Mouse (Mus musculus): ENCODE data around the gene Oxnad1. TPM values are rescaled to one million over a fixed set of nuclear protein-coding genes. Genes with fewer than 3 reads are reported as not detected.
"Not testable (repeated sequence)": the region's sequence is repeated elsewhere in the genome, so short reads cannot be mapped to it uniquely, and the experiment has no call there.

The Oxnad1 gene
- polyA plus RNA-seq, 1 experiment from 2014 or later: 24.7 TPM

DNA sequence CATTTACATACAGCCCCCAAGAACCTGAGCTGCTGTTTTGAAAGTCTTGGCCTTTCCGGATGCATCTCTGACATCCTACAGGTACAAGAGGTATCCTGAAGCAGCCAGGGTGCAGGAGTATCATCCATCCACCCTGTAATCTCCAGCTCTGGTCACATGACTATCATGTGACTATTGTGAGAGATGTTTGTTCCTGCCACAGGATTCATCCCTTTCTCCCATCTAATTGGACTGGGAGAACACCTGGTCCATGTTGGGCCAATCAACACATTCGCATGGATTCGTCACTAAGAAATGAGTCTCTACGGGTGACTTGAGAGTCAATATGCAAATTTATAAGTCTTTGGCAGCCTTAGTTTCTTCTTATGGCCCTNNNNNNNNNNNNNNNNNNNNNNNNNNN lies 23.8 kb upstream of the Oxnad1 start:
- no peak overlapping the region for H3K4me2 ChIP-seq (replicated peaks)
- no peaks in the 10 kb centered on the region for H3K36me3 ChIP-seq
- H3K4me1 ChIP-seq: no peaks in the 10 kb centered on the region
- no peak for ATAC-seq (ENCODE audit: insufficient number of reproducible peaks, low FRiP score, low TSS enrichment, low read depth)
- WGBS: 89% methylated on average over 4 of the region's 4 CpGs
- H3K27ac ChIP-seq (replicated peaks): no peak overlapping the region
- H3K27me3 ChIP-seq: no peaks in the 10 kb centered on the region
- H3K9me3 ChIP-seq (replicated peaks): 0 out of 2 replicates have a peak, but pooled peaks cover 4% of the 10 kb centered on the region
- H3K9ac ChIP-seq: no peak overlapping the region
- no peak overlapping the region for H3K4me3 ChIP-seq (replicated peaks)

DNA sequence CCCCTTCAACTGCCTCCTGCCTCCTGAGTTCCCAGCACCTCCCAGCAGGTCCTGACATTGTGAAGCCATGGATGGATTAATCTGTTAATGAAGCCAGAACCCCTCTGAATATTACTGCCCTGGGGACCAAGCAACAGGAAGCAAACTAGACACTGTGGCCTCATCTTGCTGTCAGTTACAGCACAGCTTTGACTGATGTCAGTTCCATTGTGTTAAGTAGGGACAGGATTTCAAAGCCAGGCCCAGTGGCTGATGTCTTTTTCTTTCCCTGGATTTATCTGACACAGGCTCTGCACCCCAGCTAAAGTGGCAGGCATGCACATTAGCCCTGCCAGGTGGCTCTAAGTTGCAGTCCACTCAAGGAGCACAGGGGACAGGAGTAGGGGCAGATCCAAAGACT lies 12.4 kb upstream of the Oxnad1 start:
- Histone ChIP-seq H3K27me3 (no peaks in the 10 kb centered on the region), H3K27ac (replicated peaks) (no peak overlapping the region), H3K4me3 (replicated peaks) (no peak overlapping the region), H3K9me3 (replicated peaks) (no peaks in the 10 kb centered on the region), H3K4me1 (no peaks in the 10 kb centered on the region), H3K36me3 (no peaks in the 10 kb centered on the region), H3K9ac (no peak overlapping the region), H3K4me2 (replicated peaks) (no peak overlapping the region)
- no peak for ATAC-seq (ENCODE audit: insufficient number of reproducible peaks, low FRiP score, low TSS enrichment, low read depth)

DNA sequence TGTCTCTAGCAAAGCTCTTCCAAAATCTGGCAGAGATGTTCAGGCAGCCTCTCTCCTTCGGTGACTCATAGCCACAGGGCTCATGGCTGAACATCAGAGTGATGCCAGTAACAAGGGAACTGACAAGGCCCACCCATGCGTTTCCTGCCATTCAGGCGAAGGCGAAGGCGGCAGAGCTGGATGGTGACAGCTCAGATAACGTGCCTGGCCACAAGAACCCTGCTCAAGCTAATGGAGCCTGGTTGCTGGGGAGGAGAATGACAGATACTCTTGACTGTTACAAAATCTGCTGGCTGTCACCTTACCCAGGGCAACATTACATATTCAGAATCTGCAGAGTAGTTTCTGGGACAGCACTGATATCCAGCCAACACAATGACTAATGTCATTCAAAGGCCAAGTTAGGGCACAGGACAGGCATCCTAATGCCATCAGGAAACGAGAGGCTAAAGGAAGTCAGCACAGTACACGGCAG lies 11.9 kb upstream of the Oxnad1 start:
- no peak overlapping the region for H3K4me2 ChIP-seq (replicated peaks)
- H3K4me1 ChIP-seq: no peaks in the 10 kb centered on the region
- H3K9me3 ChIP-seq (replicated peaks): no peaks in the 10 kb centered on the region
- no peak for ATAC-seq (ENCODE audit: insufficient number of reproducible peaks, low FRiP score, low TSS enrichment, low read depth)
- 42% methylated on average over 8 of the region's 8 CpGs for WGBS
- no peak overlapping the region for H3K9ac ChIP-seq
- H3K27ac ChIP-seq (replicated peaks): no peak overlapping the region
- H3K4me3 ChIP-seq (replicated peaks): no peak overlapping the region
- H3K27me3 ChIP-seq: no peaks in the 10 kb centered on the region
- no peaks in the 10 kb centered on the region for H3K36me3 ChIP-seq

DNA sequence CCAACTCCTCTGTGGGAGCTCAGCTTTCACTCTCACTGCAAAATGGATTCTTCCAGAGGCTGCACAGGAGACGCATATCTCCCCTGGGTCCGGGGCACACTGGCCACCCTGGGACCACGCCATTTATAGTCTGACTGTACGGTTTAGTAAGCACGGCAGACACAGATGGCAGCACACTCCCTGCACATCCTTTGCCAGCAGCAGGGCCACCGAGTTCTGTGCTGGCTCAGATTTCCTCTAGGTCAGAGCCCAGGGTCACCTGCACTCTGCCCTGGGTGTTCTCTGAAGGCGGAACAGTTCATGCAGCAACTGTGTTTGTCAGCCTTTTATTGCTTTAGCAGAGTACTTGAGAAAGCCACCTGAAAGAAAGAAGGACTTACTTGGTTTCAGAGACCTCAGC lies 11.3 kb upstream of the Oxnad1 start:
- H3K9ac ChIP-seq: no peak overlapping the region
- H3K36me3 ChIP-seq: no peaks in the 10 kb centered on the region
- H3K27ac ChIP-seq (replicated peaks): no peak overlapping the region
- no peak for ATAC-seq (ENCODE audit: insufficient number of reproducible peaks, low FRiP score, low TSS enrichment, low read depth)
- H3K9me3 ChIP-seq (replicated peaks): no peaks in the 10 kb centered on the region
- H3K4me3 ChIP-seq (replicated peaks): no peak overlapping the region
- no peaks in the 10 kb centered on the region for H3K27me3 ChIP-seq
- H3K4me2 ChIP-seq (replicated peaks): no peak overlapping the region
- H3K4me1 ChIP-seq: no peaks in the 10 kb centered on the region
- WGBS: 47% methylated on average over 7 of the region's 7 CpGs

DNA sequence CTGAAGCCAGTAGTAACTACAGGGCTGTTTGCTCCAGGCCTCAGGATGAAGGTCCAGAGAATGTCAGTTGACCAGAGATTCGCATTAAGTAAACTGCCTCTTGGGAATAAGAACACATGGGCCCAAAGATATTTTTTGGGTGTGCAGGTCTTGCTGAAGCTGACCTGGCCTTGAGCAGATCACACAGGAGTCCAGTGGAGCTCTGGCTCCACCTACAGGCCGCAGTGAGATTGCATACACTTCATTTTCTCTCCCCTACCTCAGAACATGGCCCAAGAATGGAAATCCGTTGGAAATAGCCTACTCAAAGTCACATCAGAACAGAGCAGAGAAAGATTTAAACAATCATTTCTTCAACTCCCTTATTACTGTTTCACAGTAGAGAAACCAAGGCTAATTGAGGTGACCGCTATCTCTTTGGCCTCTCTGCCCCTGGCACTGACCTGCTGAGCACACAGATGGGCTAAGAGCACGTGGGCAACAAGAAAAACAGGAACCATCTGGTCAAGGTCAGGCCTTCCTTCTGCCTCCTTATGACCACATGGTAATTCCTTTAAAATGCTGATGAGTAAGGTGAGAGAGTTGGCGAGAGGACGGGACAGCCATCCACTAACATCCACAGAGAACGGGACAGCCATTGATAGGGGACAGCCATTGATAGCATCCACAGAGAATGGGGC lies 8.1 kb upstream of the Oxnad1 start:
- Histone ChIP-seq H3K9me3 (replicated peaks) (no peaks in the 10 kb centered on the region), H3K27me3 (no peaks in the 10 kb centered on the region), H3K9ac (no peak overlapping the region), H3K4me3 (replicated peaks) (no peak overlapping the region), H3K36me3 (peaks cover 16% of the 10 kb centered on the region), H3K4me2 (replicated peaks) (no peak overlapping the region), H3K27ac (replicated peaks) (no peak overlapping the region), H3K4me1 (no peaks in the 10 kb centered on the region)
- ATAC-seq (ENCODE audit: insufficient number of reproducible peaks, low FRiP score, low TSS enrichment, low read depth): no peak
- 47% methylated on average over 8 of the region's 8 CpGs for WGBS

DNA sequence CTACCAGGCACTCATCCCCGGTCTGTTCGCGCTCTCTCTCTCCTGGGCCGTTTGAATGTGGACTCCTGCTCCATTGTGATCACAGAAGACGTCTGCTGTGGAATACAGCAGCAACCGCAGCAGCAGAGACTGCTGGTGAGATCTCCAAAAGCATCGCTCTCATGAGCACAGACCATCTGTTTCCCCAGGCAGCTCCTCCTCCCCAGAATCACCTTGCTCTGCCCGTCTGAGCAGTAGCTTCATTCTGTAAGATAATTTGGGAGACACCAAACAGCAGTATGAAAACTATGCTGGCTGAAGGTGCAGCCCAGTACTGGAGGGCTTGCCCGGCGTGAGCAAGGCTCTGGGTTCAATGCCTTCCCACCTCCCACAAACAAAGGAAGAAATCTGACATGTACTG lies 4.1 kb upstream of the Oxnad1 start:
- Histone ChIP-seq H3K9ac (no peak overlapping the region), H3K4me1 (peaks cover 4% of the 10 kb centered on the region; the same call in 1 of the 2 replicates), H3K27me3 (no peaks in the 10 kb centered on the region), H3K4me3 (replicated peaks) (no peak overlapping the region), H3K36me3 (peaks cover 26% of the 10 kb centered on the region), H3K9me3 (replicated peaks) (no peaks in the 10 kb centered on the region), H3K4me2 (replicated peaks) (no peak overlapping the region), H3K27ac (replicated peaks) (no peak overlapping the region)
- no peak for ATAC-seq (ENCODE audit: insufficient number of reproducible peaks, low FRiP score, low TSS enrichment, low read depth)
- 83% methylated on average over 10 of the region's 10 CpGs for WGBS

DNA sequence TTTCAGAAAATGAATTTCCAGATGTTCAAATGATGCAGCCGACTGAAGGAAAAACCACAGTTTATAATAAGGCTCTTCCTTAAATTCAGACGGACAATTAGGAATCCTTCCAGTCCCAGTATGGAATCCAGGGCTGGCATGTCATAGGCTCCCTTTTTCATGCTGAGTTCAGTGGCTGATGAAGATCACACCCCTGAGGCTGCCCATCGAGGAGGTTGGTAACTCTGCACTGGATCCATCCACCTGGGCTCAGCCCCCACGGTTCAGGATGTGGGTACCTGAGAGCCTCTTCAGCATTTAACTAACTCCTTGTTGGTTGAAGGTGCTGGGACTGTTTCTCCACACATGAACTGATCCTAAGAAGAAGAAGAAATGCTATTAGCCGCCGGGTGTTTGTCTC lies 2.3 kb upstream of the Oxnad1 start:
- Histone ChIP-seq H3K4me2 (replicated peaks) (no peak overlapping the region), H3K36me3 (peaks cover 26% of the 10 kb centered on the region), H3K27ac (replicated peaks) (no peak overlapping the region), H3K9ac (no peak overlapping the region), H3K9me3 (replicated peaks) (no peaks in the 10 kb centered on the region), H3K4me3 (replicated peaks) (no peak overlapping the region), H3K27me3 (no peaks in the 10 kb centered on the region), H3K4me1 (peaks cover 15% of the 10 kb centered on the region; the same call in 1 of the 2 replicates)
- 87% methylated on average over 6 of the region's 6 CpGs for WGBS
- ATAC-seq (ENCODE audit: insufficient number of reproducible peaks, low FRiP score, low TSS enrichment, low read depth): no peak

DNA sequence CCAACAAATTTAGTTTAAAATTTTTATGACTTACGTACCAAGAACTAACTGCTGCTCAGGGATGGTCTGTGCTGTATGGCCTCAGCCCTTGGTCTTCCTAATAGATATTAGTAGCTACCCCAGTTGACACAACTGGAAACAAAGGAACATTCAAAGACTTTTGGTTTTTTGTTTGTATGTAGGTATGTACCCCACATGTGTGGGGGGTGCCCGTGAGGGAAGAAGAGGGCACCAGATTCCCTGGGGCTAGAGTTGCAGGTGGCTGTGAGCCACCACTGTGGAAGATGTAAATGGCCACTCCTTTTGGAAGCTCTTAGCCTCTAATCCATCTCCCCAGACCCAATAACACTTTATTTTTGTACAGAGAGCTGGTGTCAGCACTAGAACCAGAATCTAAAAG lies 1.7 kb upstream of the Oxnad1 start:
- Histone ChIP-seq H3K36me3 (peaks cover 26% of the 10 kb centered on the region), H3K9ac (no peak overlapping the region), H3K4me3 (replicated peaks) (no peak overlapping the region), H3K4me1 (peaks cover 15% of the 10 kb centered on the region; the same call in 1 of the 2 replicates), H3K4me2 (replicated peaks) (no peak overlapping the region), H3K27me3 (no peaks in the 10 kb centered on the region), H3K27ac (replicated peaks) (no peak overlapping the region), H3K9me3 (replicated peaks) (no peaks in the 10 kb centered on the region)
- 87% methylated on average over 2 of the region's 2 CpGs for WGBS
- ATAC-seq (ENCODE audit: insufficient number of reproducible peaks, low FRiP score, low TSS enrichment, low read depth): no peak

DNA sequence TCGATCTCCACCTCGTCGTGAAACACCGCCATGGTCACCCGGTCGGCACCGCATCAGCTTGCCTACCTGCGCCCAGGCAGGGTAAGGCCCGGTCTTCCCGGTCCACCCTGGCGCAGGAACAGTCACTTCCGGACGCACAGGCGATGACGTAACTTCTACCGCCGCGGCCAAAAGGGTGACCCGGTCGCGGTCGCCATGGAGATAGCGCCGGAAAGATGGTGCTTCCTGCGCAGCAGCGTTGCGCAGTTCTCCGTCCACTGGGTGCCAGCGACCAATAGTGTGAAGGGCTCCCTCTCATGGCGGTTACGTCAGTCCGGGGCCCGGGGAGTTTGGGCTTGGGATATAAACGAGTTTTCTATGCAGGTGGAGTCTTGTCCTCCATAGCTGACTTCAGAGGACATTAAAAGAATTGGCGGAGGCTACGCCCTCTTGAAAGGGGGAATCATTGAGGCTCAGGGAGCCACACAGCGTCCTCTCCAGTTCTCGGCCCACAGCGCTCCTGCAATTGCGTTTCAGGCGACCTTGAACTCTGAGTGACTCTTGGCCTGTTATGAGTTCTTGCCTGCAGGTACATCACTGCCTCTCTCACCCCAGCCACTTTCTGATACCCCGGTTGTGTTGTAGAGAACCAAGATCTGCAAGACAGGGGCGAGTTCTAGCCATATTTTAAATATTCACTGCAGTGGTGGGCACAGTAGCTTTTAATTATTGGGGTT lies 470 bp downstream of the Oxnad1 start, which contains the start of gene Dph3:
TSS of gene Dph3 (minus strand) at position 244 of the 716 bp plus-strand sequence.
- H3K4me3 ChIP-seq (replicated peaks): peak within 1 kb of the TSS; percentile 61
- H3K4me1 ChIP-seq: peaks cover 15% of the 10 kb centered on the region; the same call in 1 of the 2 replicates
- H3K9me3 ChIP-seq (replicated peaks): no peaks in the 10 kb centered on the region
- peaks cover 23% of the 10 kb centered on the region for H3K36me3 ChIP-seq
- H3K9ac ChIP-seq: peak within 1 kb of the TSS; percentile 42
- H3K27ac ChIP-seq (replicated peaks): peak within 1 kb of the TSS; percentile 90
- no peaks in the 10 kb centered on the region for H3K27me3 ChIP-seq
- peak within 1 kb of the TSS; percentile 59 for H3K4me2 ChIP-seq (replicated peaks)
- WGBS: under 1% methylated on average over 43 of the region's 43 CpGs
- peak; percentile 96 for ATAC-seq (ENCODE audit: insufficient number of reproducible peaks, low FRiP score, low TSS enrichment, low read depth)

DNA sequence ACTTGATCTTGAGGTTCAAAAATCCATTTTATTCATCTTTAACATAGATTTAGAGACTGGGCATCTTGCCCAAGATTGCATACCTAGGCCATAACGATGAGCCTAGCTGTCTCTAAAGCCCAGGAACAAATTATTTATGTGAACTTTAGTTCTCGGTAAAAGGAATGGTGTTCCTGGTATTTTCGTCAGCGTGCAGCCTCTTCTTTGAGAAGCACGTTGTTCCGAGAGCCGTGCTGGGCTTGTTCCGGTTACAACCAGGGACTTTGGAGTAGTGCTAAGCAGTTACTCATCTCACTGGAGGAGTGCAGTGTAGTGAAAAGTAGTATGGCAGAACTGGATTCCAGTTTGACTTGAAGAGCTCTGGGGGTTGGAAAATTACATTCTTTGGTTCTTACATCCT lies 1.1 kb downstream of the Oxnad1 start:
- Histone ChIP-seq H3K4me1 (peaks cover 21% of the 10 kb centered on the region; the same call in 1 of the 2 replicates), H3K27me3 (no peaks in the 10 kb centered on the region), H3K36me3 (peaks cover 17% of the 10 kb centered on the region), H3K4me3 (replicated peaks) (peak overlapping the region; percentile 61), H3K9ac (peak overlapping the region; percentile 42; the same call in 1 of the 2 replicates), H3K4me2 (replicated peaks) (peak overlapping the region; percentile 59), H3K9me3 (replicated peaks) (no peaks in the 10 kb centered on the region), H3K27ac (replicated peaks) (peak overlapping the region; percentile 90)
- ATAC-seq (ENCODE audit: insufficient number of reproducible peaks, low FRiP score, low TSS enrichment, low read depth): no peak
- 23% methylated on average over 8 of the region's 8 CpGs for WGBS

DNA sequence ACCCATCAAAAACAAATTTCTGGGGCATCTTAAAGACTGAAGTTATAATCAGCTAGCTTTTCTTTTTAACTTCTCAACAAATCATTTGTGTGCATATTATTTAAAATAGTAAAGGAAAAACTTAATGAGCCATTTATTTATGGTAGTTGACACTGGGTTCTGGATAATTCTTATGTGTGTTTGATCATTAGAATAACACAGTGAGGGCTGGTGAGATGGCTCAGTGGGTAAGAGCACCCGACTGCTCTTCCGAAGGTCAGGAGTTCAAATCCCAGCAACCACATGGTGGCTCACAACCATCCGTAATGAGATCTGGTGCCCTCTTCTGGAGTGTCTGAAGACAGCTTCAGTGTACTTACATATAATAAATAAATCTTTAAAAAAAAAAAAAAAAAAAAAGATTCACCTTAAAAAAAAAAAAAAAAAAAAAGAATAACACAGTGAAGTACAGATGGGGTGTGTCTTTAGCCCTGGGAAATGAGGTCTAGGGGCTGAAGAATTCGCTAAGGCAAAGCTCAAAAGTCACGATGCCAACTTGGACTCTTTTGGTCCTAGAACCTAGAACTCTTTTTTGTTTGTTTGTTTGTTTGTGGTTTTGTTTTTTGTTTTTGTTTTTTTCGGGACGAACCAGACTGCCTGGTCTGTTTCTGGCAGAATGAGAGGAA lies 2.5 kb downstream of the Oxnad1 start:
- peaks cover 23% of the 10 kb centered on the region; the same call in 1 of the 2 replicates for H3K4me1 ChIP-seq
- not testable (repeated sequence) for ATAC-seq (ENCODE audit: insufficient number of reproducible peaks, low FRiP score, low TSS enrichment, low read depth); H3K36me3 ChIP-seq; H3K4me2 ChIP-seq (replicated peaks); H3K9me3 ChIP-seq (replicated peaks); H3K9ac ChIP-seq; H3K4me3 ChIP-seq (replicated peaks); H3K27me3 ChIP-seq; H3K27ac ChIP-seq (replicated peaks)
- WGBS: 90% methylated on average over 7 of the region's 7 CpGs
